Mouse (Mus musculus) adrenal gland (tissue): ENCODE results near the gene Creld2.

Source experiments
- intact Hi-C: fragments of 180-260 bp; cut with DNase I; formaldehyde crosslinking; loops from one replicate; pipeline ENCODE4 v1.15.1; 2025

Creld2 gene

GRCm38 (mm10) chr15:88827991-88828799 lies 8.7 kb downstream of the Creld2 start:
- intact Hi-C loops = loop anchor here (2.0 to 10.0 kb wide), 3 partner anchors 49 to 387 kb away; partner anchors contain the start of gene Ppp6r2

- intact Hi-C loops = loop anchor here (2.0 to 10.0 kb wide), 3 partner anchors 48 to 386 kb away; partner anchors contain the start of gene Ppp6r2
Measured at GRCm38 (mm10) chr15:88828800-88829705, 9.6 kb downstream of the Creld2 start.

- intact Hi-C loops = loop anchor here (1.0 to 10.0 kb wide), 4 partner anchors 47 to 385 kb away; partner anchors contain the start of gene Ppp6r2
Measured at GRCm38 (mm10) chr15:88829791-88830440, 10.5 kb downstream of the Creld2 start.

GRCm38 (mm10) chr15:88830696-88831095 lies 11.2 kb downstream of the Creld2 start:
- intact Hi-C loops = loop anchor here (1.0 kb wide), 1 partner anchor 91 kb away; no protein-coding TSS in a partner anchor

GRCm38 (mm10) chr15:88831482-88831881 lies 12.0 kb downstream of the Creld2 start:
- intact Hi-C loops = no loop called here

- intact Hi-C loops = no loop called here
Measured at GRCm38 (mm10) chr15:88832536-88832935, 13.1 kb downstream of the Creld2 start.

GRCm38 (mm10) chr15:88836031-88836430 lies 16.6 kb downstream of the Creld2 start:
- intact Hi-C loops = no loop called here

- intact Hi-C loops = no loop called here
Measured at GRCm38 (mm10) chr15:88836571-88836970, 17.1 kb downstream of the Creld2 start.

- intact Hi-C loops = no loop called here
Measured at GRCm38 (mm10) chr15:88837199-88837932, 17.9 kb downstream of the Creld2 start.

GRCm38 (mm10) chr15:88837977-88838376 lies 18.5 kb downstream of the Creld2 start:
- intact Hi-C loops = no loop called here

- intact Hi-C loops = no loop called here
Measured at GRCm38 (mm10) chr15:88839271-88839670, 19.8 kb downstream of the Creld2 start.

GRCm38 (mm10) chr15:88840126-88840525 lies 20.7 kb downstream of the Creld2 start:
- intact Hi-C loops = no loop called here

- intact Hi-C loops = no loop called here
Measured at GRCm38 (mm10) chr15:88841160-88841559, 21.7 kb downstream of the Creld2 start.

GRCm38 (mm10) chr15:88841580-88842299 lies 22.3 kb downstream of the Creld2 start:
- intact Hi-C loops = no loop called here

GRCm38 (mm10) chr15:88842300-88842673 lies 22.8 kb downstream of the Creld2 start:
- intact Hi-C loops = no loop called here

- intact Hi-C loops = no loop called here
Measured at GRCm38 (mm10) chr15:88843486-88844097, 24.1 kb downstream of the Creld2 start.

GRCm38 (mm10) chr15:88844966-88845365 lies 25.5 kb downstream of the Creld2 start:
- intact Hi-C loops = no loop called here

GRCm38 (mm10) chr15:88848661-88849060 lies 29.2 kb downstream of the Creld2 start:
- intact Hi-C loops = no loop called here

- intact Hi-C loops = no loop called here
Measured at GRCm38 (mm10) chr15:88849621-88850020, 30.2 kb downstream of the Creld2 start.
